Mouse (Mus musculus) liver, adult 2 months (tissue): ENCODE measurements at regions not wholly inside any gene's neighbourhood (a gene's known extent, or its start where the extent isn't known, plus 50 kb on each side); places are given as distances from the start of the nearest gene placed in this dataset.

ENCODE experiments used
- DNase-seq: peaks from one replicate; pipeline ENCODE4 v3.0.0-alpha.2; 2011; ENCODE audit warnings: low read depth, low spot score; ENCODE audit errors: extremely low read depth
- H3K27ac ChIP-seq: fragments of 200-500 bp; replicated peaks from 2 replicates; pipeline ENCODE4 v1.5.1; 2012; ENCODE audit warnings: low read depth, mild to moderate bottlenecking, control low read depth, inconsistent platforms, low read length; ENCODE audit not compliant: insufficient read depth
- H3K27me3 ChIP-seq: fragments of 200-500 bp; 2 replicates; pipeline ENCODE4 v1.6.1; 2012; ENCODE audit warnings: mild to moderate bottlenecking, moderate library complexity, low read length, inconsistent platforms; ENCODE audit not compliant: control insufficient read depth, insufficient read depth
- H3K36me3 ChIP-seq: fragments of 200-500 bp; 2 replicates; pipeline ENCODE4 v1.6.1; 2012; ENCODE audit warnings: low read length, inconsistent platforms; ENCODE audit not compliant: control insufficient read depth, insufficient read depth
- H3K4me1 ChIP-seq: fragments of 200-500 bp; 2 replicates; pipeline ENCODE4 v1.6.1; 2011; ENCODE audit warnings: low read length; ENCODE audit not compliant: control insufficient read depth, insufficient read depth
- H3K4me3 ChIP-seq: fragments of 200-500 bp; 2 replicates; pipeline ENCODE4 v1.5.1; 2011; ENCODE audit warnings: low read depth, mild to moderate bottlenecking, control low read depth, low read length, moderate library complexity; ENCODE audit not compliant: insufficient read depth
- H3K79me2 ChIP-seq: fragments of 200-500 bp; 2 replicates; pipeline ENCODE4 v1.6.1; 2012; ENCODE audit warnings: inconsistent platforms, mild to moderate bottlenecking, low read length, moderate library complexity; ENCODE audit not compliant: control insufficient read depth, insufficient read depth
- H3K9ac ChIP-seq: fragments of 200-500 bp; 2 replicates; pipeline ENCODE4 v1.6.1; 2012; ENCODE audit warnings: low read depth, mild to moderate bottlenecking, control low read depth, inconsistent platforms, low read length
- CTCF ChIP-seq: fragments of 200-500 bp; IDR thresholded peaks from 2 replicates; pipeline ENCODE4 v1.5.1; 2011; ENCODE audit warnings: low read depth, low read length, control low read depth
- POLR2A ChIP-seq: fragments of 200-500 bp; IDR thresholded peaks from 2 replicates; pipeline ENCODE4 v1.6.1; 2011; ENCODE audit warnings: low read length, control low read depth; ENCODE audit not compliant: insufficient read depth; ENCODE audit errors: extremely low read depth
- WGBS: fragments of 180-500 bp; shearing (Covaris S2); methylation state at CpG from one replicate; pipeline ENCODE4 v1.1.7; 2018; 5-methylcytosine and 5-hydroxymethylcytosine counted together

DNA sequence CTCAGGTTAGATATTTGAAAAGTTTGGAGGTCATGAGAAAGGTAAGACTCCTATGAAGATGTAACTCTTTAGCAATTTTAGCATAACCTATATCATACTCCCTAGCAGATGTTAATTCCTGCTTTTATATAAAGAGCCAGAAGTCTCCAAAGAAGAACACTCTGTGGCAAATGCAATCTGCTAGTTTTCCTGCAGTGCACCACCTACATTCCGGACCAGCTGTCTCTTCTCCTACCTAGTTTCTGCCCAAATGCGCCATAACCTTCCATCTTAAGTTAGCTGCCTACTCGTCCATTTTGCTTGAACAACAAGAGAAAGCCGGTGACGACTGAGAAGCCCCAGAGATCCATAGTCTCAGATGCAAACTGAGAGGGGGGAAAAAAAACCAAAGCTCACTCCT lies 124.5 kb upstream of the Hmga2 start:
- H3K27me3 ChIP-seq: no peaks in the 10 kb centered on the region
- H3K9ac ChIP-seq: no peak overlapping the region
- H3K4me1 ChIP-seq: no peaks in the 10 kb centered on the region
- no peak overlapping the region for H3K27ac ChIP-seq
- H3K79me2 ChIP-seq: no peaks in the 10 kb centered on the region
- TF ChIP-seq POLR2A: no peak
- TF ChIP-seq CTCF: no peak
- no peak overlapping the region for H3K4me3 ChIP-seq
- no peak for DNase-seq
- 92% methylated on average over 5 of the region's 5 CpGs for WGBS
- no peaks in the 10 kb centered on the region for H3K36me3 ChIP-seq

DNA sequence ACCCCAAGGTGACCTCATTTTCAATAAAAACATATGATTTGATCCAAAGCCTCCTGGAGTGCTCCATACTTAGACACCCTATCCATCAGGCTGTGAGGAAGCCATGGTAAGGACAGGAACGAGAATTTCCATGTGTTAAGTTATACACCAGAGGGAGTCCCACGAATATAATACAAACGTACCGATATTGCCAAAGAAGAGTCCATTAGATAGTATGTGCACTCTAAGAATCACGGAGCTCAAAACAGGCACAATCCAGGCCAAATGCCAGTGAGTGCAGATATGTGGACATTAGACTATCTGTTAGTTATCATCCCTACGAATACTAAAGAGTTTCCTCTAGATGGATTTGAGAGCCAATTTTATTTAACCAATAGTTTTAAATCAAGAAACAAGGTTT lies 123.3 kb upstream of the Hmga2 start:
- Histone ChIP-seq H3K79me2 (no peaks in the 10 kb centered on the region), H3K4me3 (no peak overlapping the region), H3K27ac (no peak overlapping the region), H3K4me1 (no peaks in the 10 kb centered on the region), H3K36me3 (no peaks in the 10 kb centered on the region), H3K9ac (no peak overlapping the region), H3K27me3 (no peaks in the 10 kb centered on the region)
- 79% methylated on average over 6 of the region's 6 CpGs for WGBS
- no peak for DNase-seq
- no peak for TF ChIP-seq CTCF
- no peak for TF ChIP-seq POLR2A

DNA sequence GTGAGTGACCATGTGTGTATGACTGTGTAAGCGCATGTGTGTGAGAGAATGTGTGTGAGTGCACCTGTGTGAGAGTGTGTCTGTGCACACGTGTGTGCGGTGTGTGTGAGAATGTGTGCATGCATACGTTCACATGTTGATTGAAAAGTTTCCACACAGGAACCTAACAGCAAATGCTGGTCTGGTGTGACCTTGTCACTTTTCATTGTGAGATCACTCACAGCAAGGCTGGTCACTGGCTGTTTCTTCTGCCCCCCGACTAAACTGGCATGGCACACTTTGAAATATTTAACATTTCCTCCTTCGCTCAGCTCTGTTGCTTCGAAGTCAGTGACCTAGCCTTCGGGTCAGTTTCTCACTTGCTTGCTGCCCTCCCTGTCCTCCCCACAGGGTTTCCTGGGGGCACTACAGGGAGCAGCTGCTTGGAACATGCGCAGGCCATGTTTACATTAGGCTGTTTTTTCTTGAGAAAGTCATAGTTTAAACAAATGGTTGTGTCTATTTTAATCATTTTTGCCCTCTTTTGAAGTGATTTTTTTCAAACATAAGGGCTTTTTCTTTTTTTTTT lies 121.1 kb upstream of the Hmga2 start:
- WGBS: 58% methylated on average over 9 of the region's 9 CpGs
- H3K4me1 ChIP-seq: no peaks in the 10 kb centered on the region
- H3K36me3 ChIP-seq: no peaks in the 10 kb centered on the region
- no peak overlapping the region for H3K9ac ChIP-seq
- TF ChIP-seq POLR2A (no peak), CTCF (no peak)
- H3K4me3 ChIP-seq: no peak overlapping the region
- peak; percentile 19 for DNase-seq
- no peaks in the 10 kb centered on the region for H3K27me3 ChIP-seq
- H3K79me2 ChIP-seq: no peaks in the 10 kb centered on the region
- H3K27ac ChIP-seq: no peak overlapping the region

DNA sequence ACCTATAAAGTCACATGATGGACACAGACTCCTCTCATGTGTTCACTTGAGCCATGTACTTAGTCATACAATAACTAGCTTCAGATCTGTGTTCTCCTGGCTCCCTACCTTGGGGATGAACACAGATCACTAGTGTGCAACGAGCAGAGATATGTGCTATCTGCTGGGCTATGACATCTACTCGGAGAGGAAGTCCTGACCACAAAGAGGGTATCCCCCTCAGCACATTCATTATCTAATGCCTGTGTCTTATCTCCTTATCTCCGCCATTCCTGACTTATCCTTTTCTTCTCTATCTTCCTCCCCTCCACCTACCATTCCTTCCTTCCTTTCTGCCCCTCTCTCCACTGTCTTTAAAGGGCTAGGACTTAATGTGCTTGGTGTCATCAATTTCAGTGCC lies 118.9 kb upstream of the Hmga2 start:
- Histone ChIP-seq H3K27me3 (no peaks in the 10 kb centered on the region), H3K4me1 (no peaks in the 10 kb centered on the region), H3K36me3 (no peaks in the 10 kb centered on the region), H3K4me3 (no peak overlapping the region), H3K79me2 (no peaks in the 10 kb centered on the region), H3K9ac (no peak overlapping the region), H3K27ac (no peak overlapping the region)
- WGBS: 85% methylated on average over 3 of the region's 3 CpGs
- no peak for DNase-seq
- TF ChIP-seq CTCF (no peak), POLR2A (no peak)

DNA sequence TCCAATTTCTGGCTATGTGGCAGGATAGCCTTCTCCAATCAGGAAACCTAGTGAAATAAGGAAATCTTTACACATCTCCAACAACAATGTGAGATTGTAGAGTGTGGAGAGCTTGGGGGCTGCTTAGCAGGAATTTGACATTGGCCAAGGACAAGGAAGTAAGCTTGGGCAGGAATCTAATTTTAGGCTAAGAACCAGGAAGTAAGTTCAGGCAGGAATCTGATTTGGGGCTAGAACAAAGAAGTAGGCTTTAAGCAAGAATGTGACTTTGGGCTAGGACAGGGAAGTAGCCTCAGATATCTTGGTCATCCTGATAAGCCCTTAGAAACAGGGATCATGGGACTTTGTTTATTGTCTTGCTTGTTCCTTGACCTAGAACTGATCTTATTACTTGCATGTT lies 117.6 kb upstream of the Hmga2 start:
- Histone ChIP-seq H3K27me3 (no peaks in the 10 kb centered on the region), H3K4me3 (no peak overlapping the region), H3K36me3 (no peaks in the 10 kb centered on the region), H3K79me2 (no peaks in the 10 kb centered on the region), H3K4me1 (no peaks in the 10 kb centered on the region), H3K9ac (no peak overlapping the region), H3K27ac (no peak overlapping the region)
- TF ChIP-seq CTCF: no peak
- no peak for TF ChIP-seq POLR2A
- DNase-seq: no peak

DNA sequence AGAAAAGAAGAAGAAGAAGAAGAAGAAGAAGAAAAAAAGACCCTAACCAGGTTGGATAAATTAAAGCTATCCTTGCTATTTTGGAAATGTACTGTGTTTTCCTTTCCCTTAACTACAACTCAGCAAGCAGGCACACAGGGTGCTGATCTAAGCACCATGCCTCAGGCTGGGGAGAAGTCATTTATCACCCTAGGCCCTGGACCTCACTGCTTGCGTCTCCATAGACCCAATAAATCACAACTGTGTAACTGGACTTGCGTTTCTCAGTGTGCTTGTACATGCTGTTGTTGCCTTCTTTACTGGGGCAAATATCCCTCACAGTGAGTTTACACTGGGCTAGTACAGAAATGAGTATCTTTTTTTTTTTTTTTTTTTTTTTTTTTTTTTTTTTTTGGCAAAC lies 113.4 kb upstream of the Hmga2 start:
- H3K4me3 ChIP-seq: no peak overlapping the region
- H3K27ac ChIP-seq: no peak overlapping the region
- no peaks in the 10 kb centered on the region for H3K79me2 ChIP-seq
- 91% methylated on average over 2 of the region's 2 CpGs for WGBS
- no peaks in the 10 kb centered on the region for H3K27me3 ChIP-seq
- TF ChIP-seq CTCF (no peak), POLR2A (no peak)
- H3K36me3 ChIP-seq: no peaks in the 10 kb centered on the region
- no peak for DNase-seq
- H3K4me1 ChIP-seq: no peaks in the 10 kb centered on the region
- H3K9ac ChIP-seq: no peak overlapping the region
